Mouse (Mus musculus): ENCODE results near the gene Wnt3a. TPM values are rescaled to one million over a fixed set of nuclear protein-coding genes. Genes with fewer than 3 reads are reported as not detected.

The Wnt3a gene
- not detected in 2 replicates for polyA plus RNA-seq (2012; ENCODE audit: low replicate concordance)

DNA sequence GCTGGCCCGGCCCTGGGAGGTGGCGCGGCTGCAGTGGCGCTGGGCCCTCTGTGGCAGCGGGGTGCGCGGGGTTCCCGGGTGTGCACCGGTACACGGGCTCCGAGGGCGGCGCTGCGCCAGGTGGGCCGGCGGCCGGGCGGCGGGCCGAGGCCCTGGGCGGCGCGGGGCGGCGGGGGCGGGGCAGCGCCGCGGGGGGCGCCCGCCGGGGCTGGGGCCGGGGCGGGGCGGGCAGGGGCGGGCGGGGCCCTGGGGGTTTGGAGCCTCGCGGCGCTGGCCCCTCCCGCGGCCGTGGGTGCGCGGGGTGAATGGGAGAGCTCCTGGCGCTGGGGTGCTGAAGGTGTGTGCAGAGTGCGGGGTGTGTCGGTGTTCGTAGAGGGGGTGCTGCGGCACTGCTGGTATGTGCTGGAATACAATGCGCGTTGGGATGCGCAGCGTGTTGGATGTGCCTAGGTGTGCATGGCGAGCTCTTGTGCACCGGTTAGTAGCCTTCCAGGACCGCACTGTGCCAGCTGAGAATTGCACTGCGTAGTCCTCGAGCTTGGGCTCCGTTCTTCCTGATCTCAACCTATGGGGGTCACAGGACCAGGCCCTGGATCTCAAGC is at the start of gene Wnt3a:
TSS of gene Wnt3a (minus strand) at position 51 of the 602 bp plus-strand sequence.

DNA sequence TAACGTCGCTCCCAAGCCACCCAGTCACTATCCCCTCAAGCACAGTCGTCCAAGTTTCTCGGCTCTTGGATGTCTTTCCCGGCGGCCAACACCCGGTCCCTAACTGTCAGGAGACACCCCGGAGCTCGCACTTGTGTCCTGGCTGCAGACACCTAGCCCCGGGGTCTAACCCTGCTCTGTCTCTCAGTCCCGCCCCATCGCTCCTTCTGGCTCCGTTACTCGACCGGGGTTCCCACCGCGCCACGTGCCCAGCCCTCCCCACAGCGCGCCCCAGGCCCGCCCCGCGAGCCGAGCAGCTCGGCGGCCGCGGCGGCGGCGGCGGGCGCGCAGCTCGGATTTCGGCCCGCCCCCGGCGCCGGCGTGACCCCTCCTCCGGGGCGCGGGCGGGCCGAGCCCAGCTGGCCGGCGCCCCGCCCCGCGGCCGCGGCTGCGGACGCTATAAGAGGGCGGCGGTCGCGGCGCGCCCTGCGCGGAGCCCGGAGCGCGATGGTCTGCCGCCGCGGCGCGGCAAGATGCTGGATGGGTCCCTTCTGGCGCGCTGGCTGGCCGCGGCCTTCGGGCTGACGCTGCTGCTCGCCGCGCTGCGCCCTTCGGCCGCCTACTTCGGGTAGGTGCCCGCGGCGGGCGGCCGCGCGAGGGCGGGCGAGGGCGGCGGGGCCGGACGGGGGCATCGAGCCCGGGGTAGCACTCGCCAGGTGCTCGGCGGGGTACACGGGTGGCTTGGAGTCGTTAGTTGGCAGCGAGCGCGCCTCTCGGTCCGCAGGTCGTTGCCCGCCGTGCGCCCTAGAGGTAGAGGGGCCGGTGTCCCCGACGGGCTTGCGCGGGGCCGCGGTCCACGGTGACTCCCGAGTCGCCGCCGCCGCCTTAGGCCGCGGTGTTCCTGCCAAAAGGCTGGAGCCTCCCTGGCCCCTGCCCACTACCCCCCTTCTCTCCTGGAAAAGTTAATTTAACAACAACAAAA is 16.2 kb upstream of the Wnt3a start, which contains the start of gene Wnt9a:
TSS of gene Wnt9a (plus strand) at position 468 of the 961 bp plus-strand sequence.

DNA sequence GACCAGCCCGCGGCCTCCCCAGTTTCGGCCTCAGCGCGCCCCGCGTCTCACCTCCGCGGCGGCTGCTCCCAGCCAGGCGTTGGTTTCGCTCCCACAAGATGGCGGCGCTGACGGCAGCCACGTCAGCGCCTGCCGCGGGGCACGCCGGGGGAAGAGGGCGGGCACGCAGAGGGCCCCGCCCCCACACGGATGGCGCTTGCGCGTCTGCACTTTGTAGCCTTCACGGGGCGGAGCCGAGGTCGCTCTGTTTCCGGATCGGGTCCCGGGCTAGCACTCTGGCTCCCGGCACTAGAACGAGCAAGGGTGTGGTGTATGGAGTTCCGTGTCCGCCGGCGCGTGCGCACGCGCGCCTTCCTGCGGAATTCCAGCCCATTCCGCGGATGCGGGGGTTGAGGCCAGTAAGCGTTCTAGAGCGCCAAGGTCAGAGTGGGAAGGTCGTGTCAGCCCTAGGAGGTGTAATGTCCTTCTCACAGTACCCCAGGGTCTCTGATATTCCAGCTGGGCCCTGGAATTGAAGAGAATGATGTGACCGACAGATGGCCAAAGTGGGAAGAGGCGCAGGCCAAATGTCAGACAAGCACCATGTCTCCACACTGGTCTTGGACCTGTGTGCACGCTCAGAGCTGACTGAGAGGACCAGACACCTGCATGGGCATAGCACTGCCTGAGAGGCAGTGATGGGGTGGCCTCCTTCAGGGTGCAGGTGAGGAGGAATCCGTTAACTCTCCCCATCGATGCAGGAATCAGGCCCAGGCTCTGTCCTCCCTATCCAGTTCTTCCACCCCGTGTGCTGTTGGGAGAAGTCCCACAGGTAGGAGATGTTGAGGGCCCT is 62.2 kb downstream of the Wnt3a start, which contains the start of gene Arf1:
TSS of gene Arf1 (minus strand) at position 149 of the 832 bp plus-strand sequence.

DNA sequence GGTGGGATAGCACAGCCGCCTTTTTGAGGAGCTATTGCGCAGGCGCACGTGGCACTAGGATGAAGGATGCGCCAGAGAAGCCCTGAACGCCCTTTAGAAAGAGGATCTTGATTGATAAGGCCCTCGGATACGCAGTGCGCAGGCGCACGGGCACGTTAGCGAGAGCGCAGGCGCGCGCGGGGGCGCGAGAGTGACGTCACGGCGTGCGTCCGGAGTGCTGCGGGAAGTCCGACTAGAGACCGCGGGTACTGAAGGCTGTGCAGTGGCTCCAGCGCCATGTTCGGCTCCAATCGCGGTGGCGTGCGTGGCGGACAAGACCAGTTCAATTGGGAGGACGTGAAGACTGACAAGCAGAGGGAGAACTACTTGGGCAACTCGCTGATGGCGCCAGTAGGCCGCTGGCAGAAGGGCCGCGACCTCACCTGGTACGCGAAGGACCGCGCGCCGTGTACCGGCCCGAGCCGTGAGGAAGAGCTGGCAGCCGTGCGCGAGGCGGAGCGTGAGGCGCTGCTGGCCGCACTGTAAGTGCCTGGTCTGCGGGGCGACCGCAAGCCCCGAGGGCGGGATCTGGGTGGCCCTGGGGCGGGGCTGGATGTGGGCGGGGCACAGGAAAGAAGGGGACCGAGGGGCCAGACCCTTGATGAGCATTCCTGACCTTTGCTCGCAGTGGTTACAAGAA is 82.3 kb downstream of the Wnt3a start, which contains the start of gene 2310033P09Rik:
TSS of gene 2310033P09Rik (plus strand) at position 169 of the 679 bp plus-strand sequence.

DNA sequence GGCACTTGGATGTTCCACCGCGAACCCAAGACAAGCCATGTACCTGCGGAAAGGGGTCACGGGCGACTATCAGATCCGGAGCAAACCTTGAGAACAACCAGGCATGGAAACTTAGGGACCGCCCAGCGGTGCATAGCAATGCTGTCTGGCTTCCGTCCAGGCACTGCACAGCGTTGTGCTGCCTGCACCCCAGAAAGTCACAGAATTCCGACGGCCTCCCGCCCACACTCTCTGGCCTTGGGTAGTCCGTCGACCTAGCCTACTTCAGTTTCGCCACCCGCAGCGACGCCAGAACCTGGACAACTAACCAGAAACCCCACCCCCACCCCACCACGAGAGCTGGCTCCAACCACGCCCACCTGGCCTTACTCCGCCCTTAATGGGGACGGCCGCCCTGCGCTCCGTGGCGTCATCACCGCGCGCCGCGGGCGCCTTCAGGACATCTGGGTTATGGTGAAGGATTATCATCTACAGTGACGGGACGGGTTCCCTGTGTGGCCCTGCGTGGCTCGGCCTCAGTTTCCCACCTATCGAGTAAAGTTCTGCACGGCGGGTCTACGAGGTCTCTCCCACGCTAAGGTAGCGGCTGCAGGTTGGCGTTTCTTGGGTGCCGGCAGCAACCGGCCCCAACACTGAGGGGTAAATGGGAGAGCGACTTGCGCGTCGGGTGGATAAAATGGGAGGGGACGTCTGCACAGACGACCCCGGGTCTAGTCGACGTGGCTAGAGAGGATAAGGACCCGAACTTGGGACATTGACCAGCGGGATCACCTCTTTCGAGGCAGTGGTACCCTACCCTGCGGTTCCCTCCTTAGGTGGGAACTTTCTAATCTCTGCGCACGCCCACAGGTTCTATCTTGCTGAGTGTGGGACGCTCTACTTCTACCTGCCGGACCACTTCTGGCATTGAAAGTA is 88.2 kb downstream of the Wnt3a start, which contains the start of gene Mrpl55:
TSS of gene Mrpl55 (plus strand) at position 406 of the 915 bp plus-strand sequence.

Other genes starting within 250 kb of the Wnt3a start
- gene Obscn, start 154.3 kb downstream of the Wnt3a start, polyA plus RNA-seq (2012; ENCODE audit: low replicate concordance): 0.40 and 1.8 TPM in 2 replicates
- gene Iba57, start 127.0 kb downstream of the Wnt3a start, polyA plus RNA-seq (2012; ENCODE audit: low replicate concordance): 4.8 and 7.4 TPM in 2 replicates
- gene Gjc2, start 107.5 kb downstream of the Wnt3a start, polyA plus RNA-seq (2012; ENCODE audit: low replicate concordance): 0.08 and 0.10 TPM in 2 replicates
- 25.8 and 30.4 TPM in 2 replicates for gene Guk1, start 98.5 kb downstream of the Wnt3a start, polyA plus RNA-seq (2012; ENCODE audit: low replicate concordance)
- 12.2 and 19.9 TPM in 2 replicates for gene Mrpl55, start 88.3 kb downstream of the Wnt3a start, polyA plus RNA-seq (2012; ENCODE audit: low replicate concordance)
- gene 2310033P09Rik, start 82.4 kb downstream of the Wnt3a start, polyA plus RNA-seq (2012; ENCODE audit: low replicate concordance): 39.0 and 41.5 TPM in 2 replicates
- gene Arf1, start 62.5 kb downstream of the Wnt3a start, polyA plus RNA-seq (2012; ENCODE audit: low replicate concordance): 169 and 214 TPM in 2 replicates
- 0.08 and 0.16 TPM in 2 replicates for gene Wnt9a, start 16.2 kb upstream of the Wnt3a start, polyA plus RNA-seq (2012; ENCODE audit: low replicate concordance)
- gene Prss38, start 84.9 kb upstream of the Wnt3a start, polyA plus RNA-seq (2012; ENCODE audit: low replicate concordance): not detected in 2 replicates
- gene Jmjd4, start 159.3 kb upstream of the Wnt3a start, polyA plus RNA-seq (2012; ENCODE audit: low replicate concordance): 7.4 and 11.1 TPM in 2 replicates
- gene Snap47, start 160.4 kb upstream of the Wnt3a start, polyA plus RNA-seq (2012; ENCODE audit: low replicate concordance): 2.5 and 6.5 TPM in 2 replicates
- 0.21 TPM in 1 of 2 replicates, not detected in the other for gene Zfp867, start 181.7 kb upstream of the Wnt3a start, polyA plus RNA-seq (2012; ENCODE audit: low replicate concordance)
- 39.3 and 44.1 TPM in 2 replicates for gene Zkscan17, start 236.0 kb upstream of the Wnt3a start, polyA plus RNA-seq (2012; ENCODE audit: low replicate concordance)